Mouse (Mus musculus): ENCODE measurements around the gene Gltpd2.
A peak's percentile ranks its signal among the peaks of the same experiment; 100 is the strongest.
"Not testable (repeated sequence)": the region's sequence is repeated elsewhere in the genome, so short reads cannot be mapped to it uniquely, and the experiment has no call there.

The Gltpd2 gene

GRCm38 (mm10) chr11:70518923-70519322 is at the start of gene Gltpd2:
Gene Gltpd2, plus strand, starts transcription at chr11:70519196.
- DNase-seq = no peak

- DNase-seq = no peak
Measured at GRCm38 (mm10) chr11:70469764-70470163, 49.2 kb upstream of the Gltpd2 start.

DNA sequence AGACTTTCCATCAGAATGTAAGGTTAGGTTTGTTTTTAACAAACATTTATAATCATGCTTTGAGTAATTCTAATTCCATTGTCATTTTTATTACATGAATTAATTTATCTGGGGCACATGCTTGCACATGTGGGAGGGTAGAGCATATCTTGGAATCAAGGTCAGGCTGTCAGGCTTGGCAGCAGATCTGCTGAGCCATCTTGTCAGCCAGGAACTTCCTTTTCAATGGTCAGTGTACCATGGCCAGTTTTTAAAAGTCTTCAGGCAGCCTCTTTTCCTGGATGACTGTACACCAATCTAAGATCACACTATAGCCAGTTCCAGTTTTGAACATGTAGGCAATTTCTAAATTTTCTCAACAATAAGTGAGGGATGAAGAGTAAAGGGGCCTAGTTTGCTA is 46.3 kb upstream of the Gltpd2 start:
- peak; percentile 61 for DNase-seq

DNA sequence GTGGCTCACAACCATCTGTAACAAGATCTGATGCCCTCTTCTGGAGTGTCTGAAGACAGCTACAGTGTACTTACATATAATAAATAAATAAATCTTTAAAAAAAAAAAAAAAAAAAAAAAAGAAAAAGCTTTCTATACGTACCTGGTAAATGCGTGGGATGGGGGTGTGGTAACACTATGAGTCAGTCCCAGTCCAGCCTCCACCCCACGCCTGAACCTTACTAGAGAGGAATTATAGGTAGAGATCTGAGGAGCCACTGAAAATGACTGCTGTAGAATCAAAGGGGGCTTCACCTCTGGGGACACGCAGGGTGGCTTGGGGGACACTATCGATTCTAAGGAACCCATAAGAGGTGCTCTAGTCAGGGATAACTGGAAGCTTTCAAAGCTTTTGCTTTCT is 45.7 kb upstream of the Gltpd2 start:
- not testable (repeated sequence) for DNase-seq

GRCm38 (mm10) chr11:70474872-70475534 is 44.0 kb upstream of the Gltpd2 start:
- DNase-seq = peak; percentile 59

DNA sequence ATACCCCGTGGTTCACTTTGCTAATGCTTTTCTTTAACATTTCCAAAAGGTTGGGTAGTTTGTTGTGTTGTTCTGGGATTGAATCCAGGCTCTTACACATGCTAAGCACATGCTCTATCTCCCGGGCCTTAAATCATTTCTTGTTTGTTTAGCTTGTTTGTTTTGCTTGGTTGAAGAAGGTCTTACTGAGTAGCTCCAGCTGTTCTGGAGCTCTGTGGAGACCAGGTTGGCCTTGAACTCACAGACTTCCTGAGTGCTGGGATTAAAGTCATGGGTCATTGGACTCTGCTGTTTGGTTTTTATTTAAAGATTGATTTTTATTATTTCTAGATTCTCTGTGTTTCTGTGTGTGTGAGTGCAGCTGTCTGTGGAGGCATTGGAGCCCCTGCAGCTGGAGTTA is 33.5 kb upstream of the Gltpd2 start:
- DNase-seq = peak; percentile 64

GRCm38 (mm10) chr11:70487816-70488215 is 31.2 kb upstream of the Gltpd2 start:
- no peak for DNase-seq

DNA sequence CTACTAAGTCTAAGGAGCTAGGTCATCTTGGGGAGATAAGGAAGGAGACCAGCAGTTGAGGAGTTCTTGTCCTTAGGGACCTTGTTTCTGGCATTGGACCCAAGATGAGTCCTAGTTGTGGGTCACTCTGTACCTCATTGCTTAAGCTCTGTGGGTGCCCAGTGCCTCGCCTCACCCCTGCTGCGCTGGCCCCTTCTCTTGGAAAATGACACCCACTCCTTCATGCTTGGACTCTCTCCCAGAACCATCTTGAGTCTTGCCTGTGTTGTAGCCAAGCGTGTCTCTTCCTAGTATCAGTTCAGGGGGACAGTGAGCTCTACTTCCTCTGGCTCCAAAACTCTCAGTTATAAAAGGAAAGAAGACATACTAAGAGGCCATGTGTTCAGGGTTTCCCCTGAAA is 29.9 kb upstream of the Gltpd2 start:
- DNase-seq = no peak

GRCm38 (mm10) chr11:70489684-70490083 is 29.3 kb upstream of the Gltpd2 start:
- no peak for DNase-seq

DNA sequence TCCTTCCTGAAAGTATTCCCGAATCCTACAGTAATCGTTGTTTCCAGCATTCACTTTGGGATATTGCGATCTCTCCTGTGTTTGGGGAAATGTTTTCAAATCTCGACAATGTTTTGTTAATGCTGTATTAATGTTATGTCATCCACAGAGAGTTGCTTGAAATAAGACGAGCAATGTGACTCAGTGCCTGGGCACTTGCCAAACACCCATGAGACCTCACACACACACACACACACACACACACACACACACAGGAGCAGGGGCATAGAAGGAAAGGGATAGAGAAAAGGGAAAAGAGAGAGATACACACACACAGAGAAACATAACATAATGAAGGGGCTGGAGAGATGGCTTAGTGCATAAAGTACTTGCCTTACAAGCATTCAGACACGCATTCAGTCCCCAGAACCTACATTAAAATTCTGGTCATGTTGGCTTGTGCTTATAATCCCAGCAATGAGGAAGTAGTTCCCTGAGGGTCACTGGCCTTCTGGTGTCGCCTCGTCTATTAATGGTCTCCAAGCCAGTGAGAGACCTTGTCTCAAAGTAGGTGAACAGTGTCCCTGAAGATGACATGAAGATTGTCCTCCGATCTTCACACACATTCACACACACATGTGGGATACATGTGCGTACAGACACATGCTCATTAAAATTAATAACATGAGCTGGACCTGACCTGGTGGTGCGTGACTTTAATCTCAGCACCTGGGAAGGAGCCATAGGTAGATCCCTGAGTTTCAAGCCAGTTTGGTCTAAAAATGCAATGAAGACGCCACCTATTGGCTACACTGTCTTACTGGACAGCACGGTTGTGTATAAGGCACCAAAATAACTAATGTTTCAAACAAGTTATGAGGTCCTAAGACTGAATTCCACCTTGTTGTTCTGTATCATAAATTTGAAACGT is 19.2 kb upstream of the Gltpd2 start:
- peak; percentile 58 for DNase-seq

- no peak for DNase-seq
Measured at GRCm38 (mm10) chr11:70500476-70500812, 18.6 kb upstream of the Gltpd2 start.

DNA sequence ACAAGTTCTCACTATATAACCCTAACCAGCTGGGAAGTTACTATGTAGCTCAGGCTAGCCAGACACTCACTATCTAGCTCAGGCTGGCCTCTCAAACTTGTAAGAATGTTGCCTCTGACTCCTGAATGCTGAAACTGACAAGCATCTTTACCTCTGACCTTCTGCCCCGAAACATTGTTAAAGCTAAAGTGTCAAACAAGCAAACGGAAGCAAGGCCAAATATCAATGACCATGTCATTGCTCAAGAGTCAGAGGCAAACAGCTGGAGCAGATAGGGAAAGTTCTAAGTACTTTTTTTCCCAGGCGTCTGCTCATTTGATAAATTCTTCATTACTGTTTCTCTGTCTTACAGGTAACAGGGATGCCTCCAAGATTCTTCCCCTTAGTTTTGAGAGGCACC is 17.0 kb upstream of the Gltpd2 start:
- DNase-seq = no peak

DNA sequence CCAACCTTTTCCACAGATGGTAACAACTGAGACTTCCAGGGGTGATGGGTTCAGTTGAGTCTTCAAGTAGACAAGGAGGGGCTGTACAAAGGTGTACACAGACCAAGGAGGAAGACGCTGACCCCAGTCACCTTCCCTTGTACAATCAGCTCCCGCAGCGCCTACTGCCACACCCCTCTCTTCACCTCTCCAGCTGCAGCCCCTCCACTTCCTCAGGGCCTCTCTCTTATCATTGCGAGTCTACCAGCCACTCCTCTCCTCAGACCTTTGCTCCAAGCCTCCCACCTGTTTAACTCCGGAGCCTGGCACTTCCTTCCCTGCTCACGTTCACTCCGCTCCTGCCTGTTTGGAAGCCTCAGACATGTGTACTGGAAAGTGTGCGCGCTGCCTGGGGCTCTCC is 14.0 kb upstream of the Gltpd2 start, which contains the start of gene Tm4sf5:
Gene Tm4sf5, plus strand, starts transcription at position 275 of the 400 bp plus-strand sequence.
- DNase-seq = no peak

DNA sequence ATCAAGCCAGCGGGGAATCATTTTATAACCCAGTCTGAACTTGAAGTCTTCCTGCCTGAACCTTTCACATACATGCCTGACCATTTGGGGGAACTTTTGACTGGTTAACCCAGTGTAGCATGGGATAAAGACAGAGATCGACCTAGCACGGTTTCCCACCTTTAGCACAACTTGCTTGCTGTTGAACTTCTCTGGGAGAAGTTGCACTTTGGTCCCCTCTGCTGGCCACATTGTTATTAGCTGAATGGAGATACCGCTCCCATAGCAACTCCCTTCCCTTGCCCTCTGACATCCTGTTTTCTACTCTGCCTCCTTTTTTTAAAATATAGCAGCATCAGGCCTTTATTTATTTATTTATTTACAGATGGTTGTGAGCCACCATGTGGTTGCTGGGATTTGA is 12.6 kb upstream of the Gltpd2 start:
- DNase-seq = peak; percentile 83

- no peak for DNase-seq
Measured at GRCm38 (mm10) chr11:70506962-70507515, 12.0 kb upstream of the Gltpd2 start.

- peak; percentile 53 for DNase-seq
Measured at GRCm38 (mm10) chr11:70509753-70510564, 9.0 kb upstream of the Gltpd2 start.

DNA sequence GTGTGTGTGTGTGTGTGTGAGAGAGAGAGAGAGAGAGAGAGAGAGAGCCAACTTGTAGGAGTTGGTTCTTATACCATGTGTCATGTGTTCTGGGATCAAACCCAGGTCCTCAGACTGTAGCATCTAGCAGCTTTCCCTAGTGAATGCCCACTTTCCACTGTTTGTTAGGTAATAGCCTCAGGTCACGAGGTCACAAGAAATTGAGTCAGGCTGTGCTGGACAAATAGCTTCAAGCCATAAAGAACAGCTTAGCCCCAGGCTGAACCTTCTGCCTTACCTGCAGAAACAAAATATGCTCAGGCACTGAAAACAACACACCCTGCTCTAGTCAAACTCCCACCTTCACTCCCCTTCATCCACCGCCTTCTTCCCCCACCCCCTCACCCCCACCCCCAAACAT is 7.8 kb upstream of the Gltpd2 start:
- no peak for DNase-seq

- DNase-seq = no peak
Measured at GRCm38 (mm10) chr11:70511825-70512224, 7.2 kb upstream of the Gltpd2 start.

- no peak for DNase-seq
Measured at GRCm38 (mm10) chr11:70512709-70513342, 6.2 kb upstream of the Gltpd2 start.

DNA sequence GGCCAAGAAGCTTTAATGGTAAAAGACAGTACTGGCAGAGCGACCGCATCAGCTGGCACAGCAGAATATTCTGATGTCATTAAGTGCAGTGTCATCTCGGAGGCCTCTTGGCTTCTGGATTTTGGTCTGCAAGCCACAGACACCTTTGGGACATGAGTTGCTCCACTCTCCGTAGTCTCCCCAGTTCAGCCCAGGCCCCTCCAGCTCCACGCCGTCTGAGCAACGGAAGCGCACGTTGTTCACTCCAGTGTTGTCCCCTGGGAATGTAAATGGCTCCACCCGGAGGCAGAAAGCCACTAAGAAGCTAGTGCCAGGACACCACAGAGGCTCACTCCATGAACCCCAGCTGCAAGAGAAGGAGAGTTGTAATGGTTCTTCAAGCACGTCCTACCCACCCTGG is 5.5 kb upstream of the Gltpd2 start:
- DNase-seq = no peak

GRCm38 (mm10) chr11:70514288-70514687 is 4.7 kb upstream of the Gltpd2 start, which contains the start of gene Vmo1:
Gene Vmo1, minus strand, starts transcription at chr11:70514616.
- no peak for DNase-seq

- peak; percentile 67 for DNase-seq
Measured at GRCm38 (mm10) chr11:70516352-70516751, 2.6 kb upstream of the Gltpd2 start.

Data from kidney, postnatal 14 days (tissue).